Mouse (Mus musculus) gastrocnemius, postnatal 14 days (tissue): ENCODE measurements around the gene Kmt2b. TPM values are rescaled to one million over a fixed set of nuclear protein-coding genes. Genes with fewer than 3 reads are reported as not detected.
A peak's percentile ranks its signal among the peaks of the same experiment; 100 is the strongest.

Experiments used
- DNase-seq: peaks from one replicate; pipeline ENCODE4 v3.0.0; 2021; ENCODE audit warnings: mixed read lengths
- intact Hi-C: fragments of 180-260 bp; cut with DNase I; formaldehyde crosslinking; loops from one replicate; pipeline ENCODE4 v1.15.1; 2025; ENCODE audit warnings: low total_unique reads
- total RNA-seq, 2 experiments: library from RNA; stranded (reverse); gene quantifications; 2 replicates each; pipeline ENCODE4 v1.2.3; 2021

The Kmt2b gene
- total RNA-seq, 2 experiments from 2014 or later = 14.1 to 15.2 TPM

DNA sequence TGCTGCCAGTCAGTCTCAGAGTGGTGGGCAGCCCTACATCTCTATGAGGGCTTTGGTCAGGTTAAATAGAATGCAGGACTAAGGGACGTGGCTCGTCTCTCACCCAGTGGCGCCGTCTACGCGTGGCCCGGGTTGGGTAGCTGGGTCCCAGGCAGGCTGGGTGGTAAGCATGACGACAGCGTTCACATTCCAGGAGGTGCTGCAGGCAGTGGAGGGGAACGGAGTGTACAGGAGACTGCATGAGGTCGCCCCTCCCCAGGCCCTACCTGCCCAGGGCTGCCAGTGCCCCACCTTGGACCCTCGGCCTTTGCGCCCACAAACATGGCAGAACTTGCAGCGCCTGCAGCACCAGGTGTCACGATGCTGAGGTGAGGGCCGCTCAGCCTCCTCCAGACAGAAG lies 7.0 kb downstream of the Kmt2b start:
- intact Hi-C loops = no loop called here
- no peak for DNase-seq

DNA sequence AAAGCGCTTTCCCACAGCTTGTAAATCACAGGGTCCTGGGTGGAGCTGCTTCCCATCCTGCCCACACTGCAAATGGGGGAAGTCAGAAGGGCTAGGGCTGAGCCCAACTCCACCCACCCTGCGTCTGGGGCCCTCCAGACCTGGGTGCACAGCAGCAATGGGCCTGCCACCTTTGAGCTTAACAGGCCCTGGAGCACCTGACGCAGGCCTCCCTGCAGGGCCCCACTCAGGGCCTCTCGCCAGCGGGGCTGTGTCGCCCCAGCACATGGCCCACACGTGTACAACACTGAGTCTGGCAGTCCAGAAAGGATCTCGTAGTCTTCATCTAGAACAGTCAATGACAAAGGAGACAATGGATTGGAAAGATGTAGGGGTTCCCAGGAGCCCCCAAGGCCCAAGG lies 8.6 kb downstream of the Kmt2b start:
- no peak for DNase-seq
- intact Hi-C loops = no loop called here

DNA sequence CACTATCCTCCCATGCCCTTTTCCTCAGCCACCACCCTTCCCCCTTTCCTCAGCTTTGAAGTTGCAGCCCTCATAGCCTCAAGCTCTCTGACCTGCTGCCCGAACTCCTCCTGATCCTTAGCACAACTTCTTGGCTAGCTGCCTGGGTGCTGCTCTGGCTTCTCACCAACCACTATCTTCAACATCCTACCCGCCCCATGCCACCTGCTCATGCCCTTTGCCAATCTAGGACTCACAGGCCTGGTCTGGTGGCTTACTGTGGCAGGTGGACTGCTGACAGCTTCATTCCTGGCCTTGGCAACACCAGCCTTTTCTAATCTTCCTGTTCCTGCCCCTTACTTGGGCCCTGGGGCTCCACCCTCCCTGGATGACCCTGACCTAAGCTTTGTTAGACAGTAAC lies 15.6 kb downstream of the Kmt2b start:
- intact Hi-C loops = no loop called here
- DNase-seq = peak; percentile 73

DNA sequence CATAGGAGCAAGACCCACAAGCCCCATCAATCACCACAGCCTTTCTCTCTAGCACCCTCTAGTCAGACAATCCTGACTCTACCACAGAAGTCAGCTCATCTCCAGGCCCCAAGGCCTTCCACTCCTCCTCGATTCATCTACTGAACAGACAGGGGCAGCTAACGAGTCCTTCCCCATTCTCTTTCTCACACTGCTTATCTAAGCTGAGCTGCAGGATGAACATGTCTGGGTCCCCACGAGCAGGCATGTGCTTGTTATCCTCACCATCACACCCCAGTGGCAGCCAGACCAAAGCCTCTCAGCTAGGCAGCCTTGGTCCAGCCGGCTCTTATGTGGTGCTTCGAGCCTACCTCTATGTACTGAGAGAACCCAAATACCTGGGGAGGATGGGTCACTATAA lies 16.1 kb downstream of the Kmt2b start:
- intact Hi-C loops = no loop called here

DNA sequence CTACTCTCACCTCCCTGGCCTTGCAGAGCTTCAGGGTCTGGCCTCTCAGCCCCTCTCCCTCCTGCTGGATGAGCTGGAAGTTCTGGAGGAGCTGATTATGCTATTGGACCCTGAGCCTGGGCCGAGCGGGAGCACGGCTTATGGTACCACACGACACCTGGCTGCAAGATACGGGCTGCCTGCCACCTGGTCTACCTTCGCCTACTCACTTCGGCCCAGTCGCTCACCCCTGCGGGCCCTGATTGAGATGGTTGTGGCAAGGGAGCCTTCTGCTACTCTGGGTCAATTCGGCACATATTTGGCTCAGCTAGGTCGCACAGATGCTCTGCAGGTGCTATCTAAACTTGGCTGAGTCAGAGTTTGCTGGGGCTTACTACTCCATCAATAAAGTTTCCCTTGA lies 21.0 kb downstream of the Kmt2b start:
- intact Hi-C loops = no loop called here

More for the DNA sequence above, 16.1 kb downstream of the Kmt2b start:
- no peak for DNase-seq

DNA sequence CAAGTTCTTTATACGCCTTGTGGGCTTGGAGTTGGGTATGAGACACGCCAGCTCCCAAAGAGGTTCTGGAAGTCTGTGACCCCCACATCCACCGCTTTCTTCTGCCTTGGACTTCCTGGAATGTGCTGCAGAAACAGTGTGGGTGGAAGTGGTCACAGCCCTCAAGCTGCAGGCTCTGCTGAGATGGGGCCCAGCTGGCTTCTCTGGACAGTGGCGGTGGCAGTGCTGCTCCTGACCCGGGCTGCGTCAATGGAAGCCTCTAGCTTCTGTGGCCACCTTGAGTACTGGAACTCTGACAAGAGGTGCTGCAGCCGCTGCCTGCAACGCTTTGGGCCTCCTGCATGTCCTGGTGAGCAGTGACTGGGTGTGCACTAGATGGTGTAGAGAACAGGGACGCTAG lies 22.5 kb downstream of the Kmt2b start:
- intact Hi-C loops = no loop called here
- DNase-seq = no peak

More for the DNA sequence above, 21.0 kb downstream of the Kmt2b start:
- DNase-seq = no peak

DNA sequence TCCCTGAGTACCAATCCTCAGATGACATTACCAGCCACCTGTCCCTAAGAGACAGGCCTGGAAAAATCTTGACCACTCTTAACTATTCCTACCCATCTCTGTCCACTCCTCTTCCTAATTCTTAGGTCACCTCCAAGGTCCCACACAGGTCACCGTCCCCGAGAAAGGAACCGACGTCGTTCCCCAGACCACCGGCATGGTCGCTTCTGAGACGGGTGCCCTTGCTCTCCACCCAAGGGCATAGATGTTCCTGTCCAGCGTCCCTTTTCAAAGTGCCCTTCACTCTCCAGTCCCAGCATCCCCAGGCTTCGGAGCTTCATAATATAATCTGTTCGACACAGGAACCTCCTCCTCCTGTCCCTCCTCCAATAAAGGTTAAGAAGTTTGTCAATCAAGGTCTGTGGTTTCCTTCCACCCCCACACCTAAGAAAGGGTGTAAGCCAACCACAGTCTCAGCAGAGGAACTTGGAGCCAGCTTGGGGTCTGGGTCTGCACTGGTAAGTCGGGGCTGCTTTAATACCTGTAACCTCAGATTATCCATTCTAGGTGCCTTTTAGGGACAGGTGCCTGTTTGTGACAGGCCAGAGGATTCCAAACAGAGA lies 23.5 kb downstream of the Kmt2b start, which contains the start of gene Igflr1:
TSS of gene Igflr1 (plus strand) at position 458 of the 602 bp plus-strand sequence.
- DNase-seq = no peak
- intact Hi-C loops = no loop called here

DNA sequence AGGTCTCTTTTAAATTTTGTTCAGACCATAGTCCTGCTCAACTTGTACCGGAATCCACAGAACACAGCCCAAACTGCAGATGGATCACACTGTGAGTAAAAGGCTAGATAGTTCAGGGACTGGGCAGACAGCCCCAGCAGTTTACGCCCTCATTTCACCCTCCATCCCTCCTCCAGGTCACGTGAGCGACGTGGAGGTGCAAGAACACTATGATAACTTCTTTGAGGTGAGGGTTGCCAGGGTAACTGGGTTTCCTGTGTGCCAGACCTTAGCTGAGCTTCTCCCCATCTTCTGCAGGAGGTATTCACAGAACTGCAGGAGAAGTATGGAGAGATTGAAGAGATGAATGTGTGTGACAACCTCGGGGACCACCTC lies 24.6 kb downstream of the Kmt2b start:
- intact Hi-C loops = no loop called here
- DNase-seq = no peak

DNA sequence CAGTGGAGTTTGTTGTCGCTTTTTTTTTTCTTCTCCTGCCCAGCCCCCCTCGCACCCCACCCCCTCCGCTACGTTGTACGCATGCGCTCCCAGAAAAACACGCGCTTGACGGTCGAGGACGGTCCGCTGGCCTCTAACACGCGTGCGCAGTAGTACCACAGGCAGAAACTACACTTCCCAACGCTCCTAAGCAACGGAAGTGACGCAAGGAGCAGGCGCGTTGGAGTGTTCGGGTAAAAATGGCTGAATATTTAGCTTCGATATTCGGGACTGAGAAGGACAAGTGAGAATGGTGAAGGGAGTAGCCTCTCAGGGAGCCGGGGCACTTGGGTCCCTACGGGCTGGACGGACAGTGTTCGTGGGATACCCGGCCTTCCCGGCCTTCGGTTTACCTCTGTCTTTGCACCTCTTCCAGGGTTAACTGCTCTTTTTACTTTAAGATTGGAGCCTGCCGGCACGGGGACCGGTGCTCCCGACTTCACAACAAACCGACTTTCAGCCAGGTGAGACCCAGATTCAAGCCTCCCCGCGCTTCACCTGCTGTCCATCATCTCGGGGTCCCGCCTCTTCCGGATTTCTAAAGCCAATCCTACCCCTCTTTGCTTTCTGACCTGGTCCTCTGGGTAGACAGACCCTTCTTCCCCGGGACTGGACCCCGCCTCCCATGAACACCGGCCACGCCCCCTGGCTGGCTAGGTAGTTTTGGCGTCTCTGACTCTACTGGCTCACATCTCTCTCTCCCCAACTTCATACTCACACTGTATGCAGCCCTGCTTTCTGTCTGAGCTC lies 25.2 kb downstream of the Kmt2b start, which contains the start of the genes U2af1l4, Gm49396 and Psenen:
TSS of gene U2af1l4 (plus strand) at position 185 of the 789 bp plus-strand sequence.
TSS of gene Gm49396 (plus strand) at position 228 of the 789 bp plus-strand sequence.
TSS of gene Psenen (minus strand) at position 511 of the 789 bp plus-strand sequence.
- intact Hi-C loops = no loop called here

DNA sequence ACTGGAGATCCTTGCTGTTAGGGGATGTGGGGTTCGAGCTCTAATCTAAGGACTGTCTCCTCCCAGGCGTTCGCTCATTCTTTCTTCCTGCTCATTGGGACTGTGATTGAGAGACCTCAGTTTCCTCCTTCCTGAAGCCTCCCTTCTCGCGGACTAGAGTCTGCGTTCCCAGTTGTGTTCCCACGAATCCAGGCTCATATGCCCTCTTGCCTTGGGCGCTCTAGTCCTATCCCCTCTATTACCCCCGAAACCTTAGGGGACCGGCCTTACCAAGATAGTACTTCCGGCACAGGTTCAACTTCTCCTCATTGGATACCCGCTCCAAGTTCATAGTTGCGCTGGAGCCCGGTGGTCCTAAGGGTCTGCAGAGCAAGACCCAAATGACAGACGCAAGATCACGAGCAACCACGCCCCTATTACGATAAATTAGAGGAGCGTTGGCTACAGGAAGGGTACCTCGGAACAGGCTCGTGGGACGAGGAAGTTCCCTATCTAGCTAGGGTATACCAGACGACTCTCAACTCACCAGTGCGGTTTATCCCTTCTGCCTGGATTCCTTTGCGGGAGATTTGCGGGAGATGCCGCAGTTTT lies 25.9 kb downstream of the Kmt2b start:
- intact Hi-C loops = no loop called here
- no peak for DNase-seq

More for the DNA sequence above, 25.2 kb downstream of the Kmt2b start, which contains the start of the genes U2af1l4, Gm49396 and Psenen:
- DNase-seq = peak; percentile 97

DNA sequence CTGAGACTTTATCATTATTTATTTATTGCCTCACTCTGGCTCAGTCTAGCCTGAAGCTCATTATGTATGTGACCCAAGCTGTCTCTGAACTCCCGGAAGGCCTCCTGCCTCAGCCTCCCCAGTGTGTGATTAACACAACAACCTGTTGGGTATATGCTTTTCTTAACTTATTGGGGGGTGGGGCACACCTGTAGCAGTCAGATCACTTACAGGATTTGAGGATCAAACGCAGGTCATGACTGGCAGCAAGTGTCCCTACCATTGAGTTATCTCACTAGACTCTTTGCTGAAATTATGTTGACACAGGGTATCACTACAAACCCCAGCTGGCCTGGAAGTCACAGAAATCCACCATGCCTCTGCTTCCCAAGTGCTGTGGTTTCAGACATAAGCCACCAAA lies 28.2 kb downstream of the Kmt2b start:
- DNase-seq = no peak
- intact Hi-C loops = no loop called here

DNA sequence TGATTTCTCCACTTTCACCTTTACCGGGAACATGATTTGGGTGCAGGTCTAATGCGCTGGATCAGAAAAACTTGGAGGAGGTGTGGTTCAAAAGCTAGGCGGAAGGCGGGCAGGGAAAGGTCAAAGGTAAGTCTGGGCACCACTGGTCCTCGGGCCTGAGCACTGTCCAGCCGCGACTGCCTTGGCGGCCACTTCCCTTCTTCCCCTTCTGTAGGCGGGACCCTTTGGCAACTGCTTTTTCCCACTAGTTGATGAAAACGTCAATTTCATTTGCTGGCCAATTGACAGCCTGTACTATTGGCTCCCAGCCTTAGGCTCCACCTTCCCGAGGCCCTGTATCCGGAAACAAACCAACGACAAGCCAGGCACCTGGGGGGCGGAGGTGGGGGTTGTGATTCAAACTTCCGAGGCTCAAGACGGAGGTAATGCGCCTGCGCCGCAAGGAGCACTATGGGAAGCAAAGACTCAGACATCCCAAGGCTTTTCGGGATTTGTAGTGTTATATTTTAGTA lies 29.0 kb downstream of the Kmt2b start, which contains the start of gene Lin37:
TSS of gene Lin37 (minus strand) at position 396 of the 512 bp plus-strand sequence.
- DNase-seq = peak; percentile 96
- intact Hi-C loops = no loop called here

DNA sequence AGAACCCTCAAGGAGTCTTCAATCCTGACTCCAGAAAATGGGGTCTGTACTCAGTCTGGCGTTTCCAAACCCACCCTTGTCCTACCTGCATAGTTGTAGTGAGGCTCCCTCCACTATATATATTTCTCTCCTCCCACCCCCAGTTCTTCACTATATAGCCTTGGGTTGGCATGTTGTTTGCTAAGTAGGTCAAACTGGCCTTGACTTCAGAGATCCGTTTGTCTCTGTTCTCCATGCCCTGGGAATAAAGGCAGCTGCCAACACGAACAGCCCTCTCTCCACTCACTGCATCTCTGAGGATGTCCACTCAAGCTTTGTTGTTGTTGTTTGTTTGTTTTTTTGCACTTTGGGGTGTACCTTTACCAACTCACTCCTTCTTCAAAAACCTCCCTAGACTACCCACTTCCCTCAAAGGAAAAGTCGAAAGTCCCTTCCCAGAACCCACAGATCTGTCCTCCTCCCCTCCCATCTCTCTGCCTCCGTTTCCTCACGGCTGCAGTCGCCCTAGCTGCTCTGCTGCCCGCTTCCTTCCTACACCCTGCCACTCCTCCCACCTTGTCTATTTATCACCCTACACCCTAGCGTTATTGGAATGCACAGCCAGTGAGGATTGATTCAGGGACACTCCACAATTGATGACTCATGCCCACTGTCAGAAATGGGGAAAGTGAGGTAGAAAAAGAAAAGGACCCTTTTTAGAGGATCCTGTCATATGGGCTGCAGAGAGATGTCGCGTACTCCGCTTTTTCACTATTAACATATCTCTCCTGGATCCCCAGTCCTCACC lies 29.7 kb downstream of the Kmt2b start:
- intact Hi-C loops = no loop called here
- no peak for DNase-seq

DNA sequence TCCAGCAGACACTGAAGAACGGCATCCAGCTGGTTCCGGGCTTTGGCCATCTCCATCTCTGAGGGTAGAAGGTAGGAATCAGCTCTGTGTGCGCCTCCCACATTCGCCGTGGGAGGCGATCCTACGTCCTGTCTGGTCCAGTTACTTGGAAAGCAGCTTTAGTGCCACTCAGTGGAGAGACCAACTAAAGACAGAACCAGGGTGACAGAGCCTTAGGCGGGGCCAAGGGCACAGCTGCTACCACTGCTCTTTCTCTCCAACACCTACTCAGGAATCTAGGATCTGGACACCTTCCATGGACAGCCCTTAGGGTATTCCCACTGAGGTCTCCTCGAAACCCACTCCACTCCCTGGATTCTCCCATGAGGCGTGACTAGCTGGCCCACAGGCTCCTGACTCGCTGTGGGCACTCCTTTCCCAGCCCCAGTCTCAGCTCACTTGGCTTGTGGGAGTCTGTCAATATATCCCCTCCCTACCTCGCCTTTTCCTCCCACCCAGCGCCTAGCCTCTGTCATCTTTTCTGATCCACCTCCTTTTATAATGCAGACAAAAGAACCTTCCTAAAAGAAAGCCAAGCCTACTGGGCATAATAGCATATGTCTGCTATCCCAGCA lies 30.5 kb downstream of the Kmt2b start:
- intact Hi-C loops = no loop called here
- no peak for DNase-seq

DNA sequence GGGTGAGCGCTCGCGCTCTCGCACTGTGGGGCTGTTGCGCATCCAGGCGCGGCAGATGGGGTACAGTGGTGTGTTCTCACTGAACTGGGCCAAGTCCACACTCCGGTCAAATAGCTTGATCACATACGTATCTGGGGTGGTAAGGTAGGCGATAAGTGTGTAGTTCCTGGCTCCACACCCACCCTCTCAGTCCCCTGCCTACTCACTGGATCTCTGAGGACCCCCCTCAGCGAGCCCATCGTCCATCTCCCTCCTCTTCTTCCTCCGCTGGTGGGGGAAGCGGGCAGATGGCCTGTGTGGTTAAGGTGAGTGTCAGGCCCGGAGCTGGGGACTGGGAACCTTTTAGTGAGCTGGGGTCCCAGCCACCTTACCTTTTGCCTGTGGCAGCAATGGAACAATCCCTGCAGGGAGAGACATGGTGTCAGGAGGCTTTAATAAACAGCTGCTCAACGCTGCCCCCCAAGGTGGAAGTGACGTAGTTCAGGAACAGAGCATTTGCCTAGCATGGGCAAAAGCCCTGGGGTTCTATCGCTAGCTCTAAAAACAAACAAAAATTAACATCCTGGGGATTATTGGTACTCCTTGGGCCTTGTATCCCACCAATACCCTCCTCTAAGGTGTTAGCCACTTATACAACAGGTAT lies 31.5 kb downstream of the Kmt2b start:
- no peak for DNase-seq
- intact Hi-C loops = no loop called here

DNA sequence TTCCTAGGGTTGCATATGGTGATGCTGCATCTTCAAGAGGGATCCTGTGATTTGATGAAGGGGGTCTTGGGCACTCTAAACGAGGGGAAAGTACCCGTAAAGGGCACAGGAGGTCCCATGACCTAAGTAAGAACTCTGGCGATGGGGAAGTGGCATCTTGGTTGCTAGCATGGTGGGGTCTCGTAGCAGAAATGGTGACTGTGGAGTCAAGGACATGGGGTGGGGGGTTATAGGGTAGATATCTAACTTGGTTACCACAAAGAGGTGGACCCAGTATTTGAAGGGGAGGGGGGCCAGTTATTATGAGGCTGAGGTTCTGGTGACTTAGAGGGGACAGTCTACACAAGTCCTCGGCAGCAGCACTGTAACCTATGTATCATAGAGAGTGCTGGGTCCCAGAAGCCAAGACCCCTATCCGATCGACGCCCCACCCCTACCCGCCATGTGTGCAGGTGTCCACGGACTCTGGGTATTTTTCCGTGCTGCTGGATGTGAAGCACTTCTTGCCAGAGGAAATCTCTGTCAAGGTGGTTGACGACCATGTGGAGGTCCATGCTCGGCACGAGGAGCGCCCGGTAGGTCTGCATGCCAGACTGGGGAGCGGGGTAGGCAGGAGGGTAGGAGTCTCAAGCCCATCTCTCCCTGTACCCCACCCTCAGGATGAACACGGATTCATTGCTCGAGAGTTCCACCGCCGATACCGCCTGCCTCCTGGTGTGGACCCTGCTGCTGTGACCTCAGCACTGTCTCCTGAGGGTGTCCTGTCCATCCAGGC lies 34.5 kb downstream of the Kmt2b start:
- intact Hi-C loops = no loop called here
- DNase-seq = no peak

DNA sequence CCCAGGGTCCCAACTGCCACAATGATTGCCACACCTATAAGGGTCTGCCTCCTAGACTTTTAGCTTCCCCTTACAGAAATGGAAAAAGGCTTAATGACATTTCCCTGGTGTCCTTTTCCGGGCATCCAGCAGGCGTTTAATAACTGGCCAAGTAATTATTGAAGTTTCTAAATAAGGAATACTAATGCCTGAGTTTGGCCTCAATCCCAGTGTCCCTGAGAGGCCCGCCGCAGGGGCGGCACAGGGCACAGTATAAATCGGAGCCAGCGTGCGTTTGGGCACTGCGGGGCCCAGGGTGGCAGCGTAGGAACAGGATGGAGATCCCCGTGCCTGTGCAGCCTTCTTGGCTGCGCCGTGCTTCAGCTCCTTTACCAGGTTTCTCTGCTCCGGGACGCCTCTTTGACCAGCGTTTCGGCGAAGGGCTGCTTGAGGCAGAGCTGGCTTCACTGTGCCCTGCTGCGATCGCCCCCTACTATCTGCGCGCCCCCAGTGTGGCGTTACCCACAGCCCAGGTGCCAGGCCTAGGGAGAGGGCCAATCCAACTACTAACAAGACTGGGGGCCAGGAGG lies 35.4 kb downstream of the Kmt2b start:
- DNase-seq = peak; percentile 67
- intact Hi-C loops = no loop called here
